In genomic region chr4:116342119-116342518, GRCm38 (mm10) we compare ENCODE assay signal across 9 mouse cellular contexts.
DNase-seq lines count a peak whose midpoint lies in the region; ATAC-seq and TF ChIP-seq lines count a peak whose summit lies in the region.
"Had no signal": no experiment of that assay in that cellular context is flagged by ENCODE, and none has a peak within 500 bp of the region (broad histone marks: within the 10 kb centered on the region; RNA-seq: fewer than 3 reads in every experiment).

No protein-coding gene starts in this region.

- peak; percentile 63 for TF ChIP-seq CTCF in liver, embryonic 14.5 days (IDR thresholded peaks at IDR 0.05; ENCODE audit: low read depth)

- peak; percentile 79 for DNase-seq in testis, postnatal 10 days (ENCODE audit: low spot score)
- DNase-seq in testis, postnatal 14 days (ENCODE audit: low spot score), result no peak
- DNase-seq in adrenal gland, adult 2 months, result peak; percentile 39
- peak; percentile 81 for DNase-seq in embryo, embryonic 10 days (ENCODE audit: low spot score)
- DNase-seq in kidney, adult 8-10 months, result peak; percentile 26 to 61
- DNase-seq in liver, embryonic 14.5 days (ENCODE audit: low read depth in 3 of 3, low spot score in 3 of 3), result peak in 2 of 3 experiments; percentile 9 to 10
- DNase-seq in right cerebral cortex, postnatal 25 days, result peak; percentile 21

- no peak overlapping the region for H3K9ac ChIP-seq in liver, embryonic 14.5 days (replicated peaks)
- H3K9ac ChIP-seq: heart, embryonic 13.5 days; neural tube, embryonic 12.5 days had no signal

- H3K36me3 ChIP-seq in liver, embryonic 14.5 days (replicated peaks; ENCODE audit: control insufficient read depth, insufficient read depth, low read depth), result no peaks in the 10 kb centered on the region
- H3K36me3 ChIP-seq: neural tube, embryonic 12.5 days had no signal

- H3K27ac ChIP-seq in liver, embryonic 14.5 days, result no peak overlapping the region
- H3K27ac ChIP-seq: heart, embryonic 13.5 days; neural tube, embryonic 12.5 days had no signal

- H3K27me3 ChIP-seq in liver, embryonic 14.5 days (ENCODE audit: control insufficient read depth, insufficient read depth, low read length), result no peaks in the 10 kb centered on the region
- H3K27me3 ChIP-seq: heart, embryonic 13.5 days; neural tube, embryonic 12.5 days had no signal

- no peaks in the 10 kb centered on the region for H3K4me1 ChIP-seq in liver, embryonic 14.5 days (replicated peaks; ENCODE audit: control insufficient read depth in 2 of 2, insufficient read depth in 2 of 2, low read length in 1 of 2)
- H3K4me1 ChIP-seq: neural tube, embryonic 12.5 days had no signal

- ATAC-seq in liver, embryonic 14.5 days (ENCODE audit: insufficient read depth), result no peak

- no peaks in the 10 kb centered on the region for H3K9me3 ChIP-seq in liver, embryonic 14.5 days (ENCODE audit: control insufficient read depth, low read length)
- H3K9me3 ChIP-seq: heart, embryonic 13.5 days; neural tube, embryonic 12.5 days had no signal

- no peak overlapping the region for H3K4me3 ChIP-seq in liver, embryonic 14.5 days (ENCODE audit: insufficient read depth in 1 of 2, low read depth in 2 of 2, low read length in 2 of 2)
- H3K4me3 ChIP-seq: heart, embryonic 13.5 days; neural tube, embryonic 12.5 days had no signal

- no peak for TF ChIP-seq EP300 in liver, embryonic 14.5 days (IDR thresholded peaks at IDR 0.05; ENCODE audit: low read depth)

- H3K4me2 ChIP-seq in liver, embryonic 14.5 days (ENCODE audit: low read depth), result no peak overlapping the region
- H3K4me2 ChIP-seq: heart, embryonic 13.5 days; neural tube, embryonic 12.5 days had no signal
